Mouse (Mus musculus) megakaryocyte progenitor cell, adult 5-6 weeks (primary cell): ENCODE data around the gene Asb12. TPM values are rescaled to one million over a fixed set of nuclear protein-coding genes. Genes with fewer than 3 reads are reported as not detected.
"Not testable (repeated sequence)": the region's sequence is repeated elsewhere in the genome, so short reads cannot be mapped to it uniquely, and the experiment has no call there.

ENCODE experiments used
- ATAC-seq: replicated peaks from 2 replicates; pipeline ENCODE4 v1.8.0; 2016; ENCODE audit warnings: mild to moderate bottlenecking, moderate TSS enrichment, inconsistent platforms; ENCODE audit not compliant: poor library complexity
- total RNA-seq, 2 experiments: library from RNA; stranded (forward) in 1 of 2; stranded (reverse) in 1 of 2; fragments of 157-497, 149-512 nt in 1 of 2; fragments of 200-1000 nt in 1 of 2; gene quantifications; 2 replicates each; pipeline versions ENCODE4 v1.2.3 to v1.2.4; 2015 to 2017

Asb12 gene
- not detected in 2 replicates for total RNA-seq (2015)
- total RNA-seq (2017) = not detected in 2 replicates

GRCm38 (mm10) chrX:95557887-95558286 lies at the start of gene Asb12, which contains the start of gene Pfn5:
Gene Asb12 (minus strand): TSS chrX:95557987.
Gene Pfn5 (plus strand): TSS chrX:95558104.
- 0 out of 2 replicates have a peak, but pooled peaks have one; percentile 34 for ATAC-seq

- no peak for ATAC-seq
Measured at GRCm38 (mm10) chrX:95600609-95601008, 42.8 kb upstream of the Asb12 start.

- no peak for ATAC-seq
Measured at GRCm38 (mm10) chrX:95554321-95554720, 3.5 kb downstream of the Asb12 start.

- ATAC-seq = not testable (repeated sequence)
Measured at GRCm38 (mm10) chrX:95535493-95535892, 22.3 kb downstream of the Asb12 start.

- peak; percentile 72 for ATAC-seq
Measured at GRCm38 (mm10) chrX:95525166-95525565, 32.6 kb downstream of the Asb12 start.

- ATAC-seq = 0 out of 2 replicates have a peak, but pooled peaks have one; percentile 26
Measured at GRCm38 (mm10) chrX:95523883-95524282, 33.9 kb downstream of the Asb12 start.

GRCm38 (mm10) chrX:95457166-95457565 lies 100.6 kb downstream of the Asb12 start:
- ATAC-seq = no peak

GRCm38 (mm10) chrX:95445866-95446265 lies 111.9 kb downstream of the Asb12 start:
- no peak for ATAC-seq

- no peak for ATAC-seq
Measured at GRCm38 (mm10) chrX:95445141-95445540, 112.6 kb downstream of the Asb12 start.

- ATAC-seq = peak; percentile 89
Measured at GRCm38 (mm10) chrX:95444776-95445111, 113.0 kb downstream of the Asb12 start, which contains the start of gene Amer1. Gene Amer1 (minus strand): TSS chrX:95444872.

- peak; percentile 75 for ATAC-seq
Measured at GRCm38 (mm10) chrX:95443898-95444775, 113.7 kb downstream of the Asb12 start.

GRCm38 (mm10) chrX:95443390-95443789 lies 114.4 kb downstream of the Asb12 start:
- ATAC-seq = no peak

GRCm38 (mm10) chrX:95442261-95442660 lies 115.5 kb downstream of the Asb12 start:
- no peak for ATAC-seq

- ATAC-seq = no peak
Measured at GRCm38 (mm10) chrX:95441290-95441689, 116.5 kb downstream of the Asb12 start.

- ATAC-seq = no peak
Measured at GRCm38 (mm10) chrX:95438491-95438890, 119.3 kb downstream of the Asb12 start.

- ATAC-seq = no peak
Measured at GRCm38 (mm10) chrX:95437236-95437635, 120.6 kb downstream of the Asb12 start.

Other genes starting within 250 kb of the Asb12 start
- gene Amer1, start 113.1 kb downstream of the Asb12 start, total RNA-seq (2015) = 4.4 and 5.4 TPM in 2 replicates
- gene Amer1, start 113.1 kb downstream of the Asb12 start, total RNA-seq (2017) = 6.4 and 7.2 TPM in 2 replicates
- not detected in 2 replicates for gene Pfn5, start 117 bp upstream of the Asb12 start, total RNA-seq (2015)
- not detected in 2 replicates for gene Pfn5, start 117 bp upstream of the Asb12 start, total RNA-seq (2017)
- gene Zc4h2, start 100.5 kb upstream of the Asb12 start, total RNA-seq (2015) = 10.4 and 13.8 TPM in 2 replicates
- gene Zc4h2, start 100.5 kb upstream of the Asb12 start, total RNA-seq (2017) = 5.2 and 8.8 TPM in 2 replicates
- gene Zc3h12b, start 153.7 kb upstream of the Asb12 start, total RNA-seq (2015) = 1.2 and 1.6 TPM in 2 replicates
- 0.54 and 1.4 TPM in 2 replicates for gene Zc3h12b, start 153.7 kb upstream of the Asb12 start, total RNA-seq (2017)